ENCODE assay signal across 11 mouse cellular contexts in the genomic region with DNA sequence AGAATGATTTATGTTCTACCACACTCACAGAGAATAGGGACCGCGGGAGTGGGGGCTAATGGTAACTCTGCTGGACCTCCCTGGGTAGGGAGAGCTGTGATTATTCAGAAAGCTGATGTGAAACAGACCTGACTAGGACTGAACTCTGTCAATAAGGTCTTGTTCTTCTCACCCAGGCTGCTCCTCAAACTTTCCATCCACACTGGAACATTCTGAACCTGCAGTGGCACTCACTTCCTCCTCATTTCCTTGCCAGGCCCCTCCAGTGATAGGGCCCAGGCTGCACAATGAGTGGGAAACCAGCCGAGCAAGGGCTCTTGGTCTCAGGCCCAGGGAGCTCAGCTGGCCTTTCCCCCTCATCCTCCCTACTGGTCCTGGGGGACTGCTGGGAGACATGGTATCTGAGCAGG.
DNase-seq lines count a peak whose midpoint lies in the region; ATAC-seq and TF ChIP-seq lines count a peak whose summit lies in the region.
"Had no signal": no experiment of that assay in that cellular context is flagged by ENCODE, and none has a peak within 500 bp of the region (broad histone marks: within the 10 kb centered on the region; RNA-seq: fewer than 3 reads in every experiment).

No protein-coding gene starts in this region.

- H3K27me3 ChIP-seq in lung, embryonic 14.5 days (ENCODE audit: insufficient read depth, low read length), result no peaks in the 10 kb centered on the region
- no peaks in the 10 kb centered on the region for H3K27me3 ChIP-seq in lung, postnatal 0 days (replicated peaks; ENCODE audit: insufficient read depth, low read length)
- no peaks in the 10 kb centered on the region for H3K27me3 ChIP-seq in neural tube, embryonic 14.5 days (ENCODE audit: control insufficient read depth, insufficient read depth, low read length)
- H3K27me3 ChIP-seq: lung, embryonic 15.5 days had no signal

- H3K9me3 ChIP-seq in lung, embryonic 14.5 days (ENCODE audit: low read depth, low read length), result no peaks in the 10 kb centered on the region
- H3K9me3 ChIP-seq in lung, postnatal 0 days (ENCODE audit: low read length), result no peaks in the 10 kb centered on the region
- no peaks in the 10 kb centered on the region for H3K9me3 ChIP-seq in neural tube, embryonic 14.5 days (ENCODE audit: control insufficient read depth, low read length)
- H3K9me3 ChIP-seq: lung, embryonic 15.5 days had no signal

- no peak overlapping the region for H3K4me2 ChIP-seq in lung, embryonic 14.5 days
- no peak overlapping the region for H3K4me2 ChIP-seq in lung, postnatal 0 days (replicated peaks; ENCODE audit: low read depth, low read length)
- no peak overlapping the region for H3K4me2 ChIP-seq in neural tube, embryonic 14.5 days (ENCODE audit: low read depth, low read length)
- H3K4me2 ChIP-seq: lung, embryonic 15.5 days had no signal

- ATAC-seq in lung, embryonic 14.5 days (ENCODE audit: insufficient read depth), result peak; percentile 41; the same call in 1 of the 2 replicates
- ATAC-seq in lung, postnatal 0 days, result no peak
- peak; percentile 58; the same call in 1 of the 2 replicates for ATAC-seq in neural tube, embryonic 14.5 days (ENCODE audit: low read depth)

- H3K9ac ChIP-seq in lung, embryonic 14.5 days, result no peak overlapping the region
- H3K9ac ChIP-seq in lung, postnatal 0 days (replicated peaks; ENCODE audit: low read depth), result no peak overlapping the region
- no peak overlapping the region for H3K9ac ChIP-seq in neural tube, embryonic 14.5 days (replicated peaks; ENCODE audit: low read depth, low read length)
- H3K9ac ChIP-seq: lung, embryonic 15.5 days had no signal

- H3K27ac ChIP-seq in lung, embryonic 14.5 days (ENCODE audit: low read depth), result no peak overlapping the region
- H3K27ac ChIP-seq in lung, postnatal 0 days (ENCODE audit: low read length), result no peak overlapping the region
- H3K27ac ChIP-seq in neural tube, embryonic 14.5 days (ENCODE audit: low read depth, low read length), result no peak overlapping the region
- H3K27ac ChIP-seq: kidney, postnatal 0 days; lung, embryonic 15.5 days had no signal

- WGBS in lung, embryonic 14.5 days, result 53% methylated on average over 3 of the region's 3 CpGs
- 51% methylated on average over 3 of the region's 3 CpGs for WGBS in lung, postnatal 0 days
- WGBS in neural tube, embryonic 14.5 days, result 11% methylated on average over 3 of the region's 3 CpGs

- no peak for TF ChIP-seq CTCF in lung, embryonic 14.5 days (IDR thresholded peaks at IDR 0.05; ENCODE audit: low read depth)
- no peak for TF ChIP-seq CTCF in lung, postnatal 0 days (IDR thresholded peaks at IDR 0.05)

- TF ChIP-seq EP300 in lung, postnatal 0 days (IDR thresholded peaks at IDR 0.05), result no peak

- H3K4me3 ChIP-seq in lung, embryonic 14.5 days (ENCODE audit: low read depth, low read length), result no peak overlapping the region
- H3K4me3 ChIP-seq in lung, postnatal 0 days (ENCODE audit: low read depth, low read length), result no peak overlapping the region
- no peak overlapping the region for H3K4me3 ChIP-seq in neural tube, embryonic 14.5 days (ENCODE audit: low read depth, low read length)
- H3K4me3 ChIP-seq: erythroblast, embryonic 14.5 days; lung, embryonic 15.5 days had no signal

- no peaks in the 10 kb centered on the region for H3K4me1 ChIP-seq in lung, embryonic 14.5 days (ENCODE audit: insufficient read depth)
- H3K4me1 ChIP-seq in lung, postnatal 0 days (ENCODE audit: insufficient read depth, low read depth, low read length), result no peaks in the 10 kb centered on the region
- H3K4me1 ChIP-seq in neural tube, embryonic 14.5 days (ENCODE audit: control insufficient read depth, insufficient read depth, low read length), result no peaks in the 10 kb centered on the region; the same call in 1 of the 2 replicates

- DNase-seq in lung, embryonic 14.5 days, result no peak
- DNase-seq in lung, postnatal 0 days (ENCODE audit: low spot score), result no peak
- peak; percentile 32 for DNase-seq in gastrocnemius, postnatal 14 days
- DNase-seq in heart, postnatal 14 days, result peak; percentile 62 to 69
- no peak for DNase-seq in right cerebral cortex, postnatal 4 days
- no peak for DNase-seq in cerebellum, adult 9-10 months
- DNase-seq: thymus, adult 18-20 months had no signal

- H3K36me3 ChIP-seq in lung, embryonic 14.5 days (ENCODE audit: insufficient read depth), result no peaks in the 10 kb centered on the region
- no peaks in the 10 kb centered on the region for H3K36me3 ChIP-seq in lung, postnatal 0 days (ENCODE audit: insufficient read depth, low read length)
- H3K36me3 ChIP-seq in neural tube, embryonic 14.5 days (ENCODE audit: control insufficient read depth, insufficient read depth, low read length), result no peaks in the 10 kb centered on the region
- H3K36me3 ChIP-seq: lung, embryonic 15.5 days had no signal

- intact Hi-C loops in gastrocnemius, postnatal 14 days (cut with DNase I; ENCODE audit: low total_unique reads), result no loop called here
- intact Hi-C loops in heart, postnatal 14 days (cut with DNase I), result no loop called here

Comparison
In these comparisons a context has a peak if more than half of its experiments do, and no peak if none do; other contexts are left out.
1. DNase-seq: peak in gastrocnemius, postnatal 14 days (single experiment) and heart, postnatal 14 days (2 of 2); none in lung, embryonic 14.5 days (single experiment), lung, postnatal 0 days (single experiment), right cerebral cortex, postnatal 4 days (single experiment) and cerebellum, adult 9-10 months (single experiment).